Mouse (Mus musculus): ENCODE measurements around the gene Stt3a.

Stt3a gene

GRCm38 (mm10) chr9:36716624-36717023, 50.9 kb downstream of the Stt3a start:
- DNase-seq (ENCODE audit: low spot score in 2 of 2) = peak in 1 of 2 experiments; percentile 3

- no peak for DNase-seq (ENCODE audit: low spot score in 2 of 2)
Measured at GRCm38 (mm10) chr9:36707304-36707703, 60.2 kb downstream of the Stt3a start.

- DNase-seq (ENCODE audit: low spot score in 2 of 2) = no peak
Measured at GRCm38 (mm10) chr9:36705923-36706322, 61.6 kb downstream of the Stt3a start.

DNA sequence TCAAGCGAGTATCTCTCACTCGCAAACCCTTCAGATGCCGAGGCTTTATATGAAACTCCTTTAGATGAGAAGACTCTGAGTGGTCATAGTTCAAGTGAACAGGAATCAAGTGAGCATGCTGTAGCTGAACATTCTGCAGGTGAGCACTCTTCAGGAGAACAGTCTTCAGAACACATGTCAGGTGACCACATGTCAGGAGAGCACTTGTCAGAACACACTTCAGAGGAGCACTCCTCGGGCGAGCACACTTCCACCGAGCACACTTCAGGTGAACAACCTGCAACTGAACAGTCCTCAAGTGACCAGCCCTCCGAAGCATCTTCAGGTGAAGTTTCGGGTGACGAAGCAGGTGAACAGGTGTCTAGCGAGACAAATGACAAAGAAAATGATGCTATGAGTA, 73.2 kb downstream of the Stt3a start:
- DNase-seq (ENCODE audit: low spot score in 2 of 2) = no peak

GRCm38 (mm10) chr9:36692920-36693319, 74.6 kb downstream of the Stt3a start, which contains the start of gene Acrv1:
TSS of gene Acrv1 (plus strand) at chr9:36693220.
- DNase-seq (ENCODE audit: low spot score in 2 of 2) = no peak

DNA sequence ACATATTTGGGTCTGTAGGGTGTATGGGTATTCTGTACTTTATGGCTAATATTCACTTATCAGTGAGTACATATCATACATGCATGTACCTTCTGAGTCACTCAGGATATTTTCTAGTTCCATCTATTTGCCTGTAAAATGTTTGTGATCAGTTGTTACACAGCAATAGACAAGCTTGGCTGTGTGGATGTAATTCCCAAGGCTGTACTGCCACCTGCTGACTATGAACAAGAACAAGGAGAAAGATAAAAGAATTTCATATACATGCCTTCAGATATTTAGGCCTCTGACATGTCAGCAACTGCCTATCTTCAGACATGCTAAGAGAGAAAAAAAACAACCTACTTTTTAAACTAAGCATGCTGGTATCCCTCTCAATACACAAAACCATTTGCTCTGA, 80.2 kb downstream of the Stt3a start:
- DNase-seq (ENCODE audit: low spot score in 2 of 2) = peak in 1 of 2 experiments; percentile 15

- DNase-seq (ENCODE audit: low spot score in 2 of 2) = no peak
Measured at GRCm38 (mm10) chr9:36681424-36681823, 86.1 kb downstream of the Stt3a start.

Data from frontal cortex, postnatal 36 days (tissue).